13 mouse cellular contexts compared by ENCODE assay signal in the genomic region with DNA sequence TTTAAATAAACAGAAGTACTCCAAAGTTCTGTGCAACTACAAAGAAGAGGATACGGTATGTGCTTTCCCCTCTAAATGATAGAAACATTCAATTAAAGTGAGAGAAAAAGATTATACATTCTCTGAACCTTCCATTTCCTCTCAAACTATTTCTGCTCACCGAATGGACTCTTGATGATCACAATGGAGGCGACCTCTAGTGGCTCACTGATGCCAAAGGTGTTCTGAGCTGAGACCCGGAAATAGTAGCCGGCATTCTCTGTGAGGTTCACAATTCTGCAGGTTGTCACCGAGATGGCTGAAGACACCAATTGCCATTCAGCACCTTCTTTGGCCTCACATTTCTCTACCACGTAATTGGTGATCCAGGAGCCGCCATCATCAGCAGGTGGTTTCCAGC. TPM values are rescaled to one million over a fixed set of nuclear protein-coding genes. Genes with fewer than 3 reads are reported as not detected.
DNase-seq lines count a peak whose midpoint lies in the region; ATAC-seq and TF ChIP-seq lines count a peak whose summit lies in the region.
"Had no signal": no experiment of that assay in that cellular context is flagged by ENCODE, and none has a peak within 500 bp of the region (broad histone marks: within the 10 kb centered on the region; RNA-seq: fewer than 3 reads in every experiment).

No protein-coding gene starts in this region.

- TF ChIP-seq CTCF in kidney, postnatal 0 days (IDR thresholded peaks at IDR 0.05; ENCODE audit: low read depth), result peak; percentile 41; the same call in 1 of the 2 replicates
- no peak for TF ChIP-seq CTCF in kidney, adult 2 months (conservative IDR thresholded peaks at IDR 0.05; ENCODE audit: insufficient read depth, insufficient read length, low read depth, low read length)
- peak; percentile 70 for TF ChIP-seq CTCF in E14TG2a.4 (conservative IDR thresholded peaks at IDR 0.05; ENCODE audit: low read length)
- peak; percentile 20; the same call in 1 of the 2 replicates for TF ChIP-seq CTCF in lung, embryonic 14.5 days (IDR thresholded peaks at IDR 0.05; ENCODE audit: low read depth)

- WGBS in kidney, postnatal 0 days, result 66% methylated on average over 8 of the region's 8 CpGs
- 73% methylated on average over 8 of the region's 8 CpGs for WGBS in kidney, adult 2 months
- WGBS in lung, embryonic 14.5 days, result 65% methylated on average over 8 of the region's 8 CpGs
- WGBS in midbrain, embryonic 15.5 days, result 72% methylated on average over 8 of the region's 8 CpGs

- no peak for ATAC-seq in kidney, postnatal 0 days (replicated peaks; ENCODE audit: low FRiP score, low read depth)
- no peak for ATAC-seq in lung, embryonic 14.5 days (ENCODE audit: insufficient read depth)
- ATAC-seq in midbrain, embryonic 15.5 days (replicated peaks), result no peak

- no peak for DNase-seq in kidney, postnatal 0 days (ENCODE audit: low spot score)
- DNase-seq in kidney, adult 2 months, result no peak
- peak; percentile 41 for DNase-seq in NIH3T3 (ENCODE audit: low read depth)
- peak; percentile 18 for DNase-seq in lung, embryonic 14.5 days
- no peak for DNase-seq in cerebellum, adult 9-11 months
- DNase-seq: adrenal gland, postnatal 36 days; cerebellum, adult 11 months; kidney, adult 11 months; liver, embryonic 13.5 days; right cerebral cortex, postnatal 4 days had no signal

- no peak overlapping the region for H3K4me3 ChIP-seq in kidney, postnatal 0 days (replicated peaks; ENCODE audit: low read depth, low read length)
- no peak overlapping the region for H3K4me3 ChIP-seq in kidney, adult 2 months (ENCODE audit: insufficient read depth, low read depth, low read length)
- no peak overlapping the region for H3K4me3 ChIP-seq in E14TG2a.4 (replicated peaks; ENCODE audit: low read length)
- no peak overlapping the region for H3K4me3 ChIP-seq in lung, embryonic 14.5 days (ENCODE audit: low read depth, low read length)
- no peak overlapping the region for H3K4me3 ChIP-seq in midbrain, embryonic 15.5 days
- H3K4me3 ChIP-seq: heart, embryonic 12.5 days; liver, embryonic 13.5 days had no signal

- H3K27me3 ChIP-seq in kidney, postnatal 0 days (ENCODE audit: insufficient read depth, low read length), result no peaks in the 10 kb centered on the region
- no peaks in the 10 kb centered on the region for H3K27me3 ChIP-seq in kidney, adult 2 months (replicated peaks; ENCODE audit: control insufficient read depth, insufficient read depth, low read length)
- no peaks in the 10 kb centered on the region for H3K27me3 ChIP-seq in E14TG2a.4 (ENCODE audit: insufficient read depth, low read length)
- H3K27me3 ChIP-seq in lung, embryonic 14.5 days (ENCODE audit: insufficient read depth, low read length), result no peaks in the 10 kb centered on the region
- H3K27me3 ChIP-seq in midbrain, embryonic 15.5 days (replicated peaks), result no peaks in the 10 kb centered on the region
- H3K27me3 ChIP-seq: heart, embryonic 12.5 days; liver, embryonic 13.5 days had no signal

- H3K27ac ChIP-seq in kidney, postnatal 0 days, result no peak overlapping the region
- H3K27ac ChIP-seq in kidney, adult 2 months (ENCODE audit: insufficient read depth, low read depth, low read length), result no peak overlapping the region
- H3K27ac ChIP-seq in lung, embryonic 14.5 days (ENCODE audit: low read depth), result no peak overlapping the region
- no peak overlapping the region for H3K27ac ChIP-seq in midbrain, embryonic 15.5 days
- H3K27ac ChIP-seq: liver, embryonic 13.5 days had no signal

- no peaks in the 10 kb centered on the region for H3K4me1 ChIP-seq in kidney, postnatal 0 days (replicated peaks; ENCODE audit: insufficient read depth, low read length)
- no peaks in the 10 kb centered on the region for H3K4me1 ChIP-seq in kidney, adult 2 months (ENCODE audit: control insufficient read depth, insufficient read depth, low read length)
- peaks cover 8% of the 10 kb centered on the region; the same call in 1 of the 2 replicates for H3K4me1 ChIP-seq in E14TG2a.4 (replicated peaks; ENCODE audit: low read depth, low read length)
- H3K4me1 ChIP-seq in lung, embryonic 14.5 days (ENCODE audit: insufficient read depth), result no peaks in the 10 kb centered on the region
- H3K4me1 ChIP-seq in midbrain, embryonic 15.5 days, result no peaks in the 10 kb centered on the region
- H3K4me1 ChIP-seq: heart, embryonic 12.5 days; liver, embryonic 13.5 days had no signal

- no peak overlapping the region for H3K4me2 ChIP-seq in kidney, postnatal 0 days (ENCODE audit: low read length)
- no peak overlapping the region for H3K4me2 ChIP-seq in lung, embryonic 14.5 days
- H3K4me2 ChIP-seq in midbrain, embryonic 15.5 days, result no peak overlapping the region
- H3K4me2 ChIP-seq: heart, embryonic 12.5 days; liver, embryonic 13.5 days had no signal

- TF ChIP-seq POLR2A in kidney, adult 2 months (IDR thresholded peaks at IDR 0.05; ENCODE audit: low read depth, low read length), result no peak

- no peak overlapping the region for H3K9ac ChIP-seq in kidney, postnatal 0 days (ENCODE audit: low read depth, low read length)
- no peak overlapping the region for H3K9ac ChIP-seq in lung, embryonic 14.5 days
- no peak overlapping the region for H3K9ac ChIP-seq in midbrain, embryonic 15.5 days
- H3K9ac ChIP-seq: heart, embryonic 12.5 days; liver, embryonic 13.5 days had no signal

- H3K9me3 ChIP-seq in kidney, postnatal 0 days (replicated peaks; ENCODE audit: low read length), result peaks cover 20% of the 10 kb centered on the region; the same call in 1 of the 2 replicates
- peaks cover 3% of the 10 kb centered on the region for H3K9me3 ChIP-seq in E14TG2a.4 (ENCODE audit: low read length)
- H3K9me3 ChIP-seq in lung, embryonic 14.5 days (ENCODE audit: low read depth, low read length), result peaks cover 12% of the 10 kb centered on the region
- peaks cover 26% of the 10 kb centered on the region for H3K9me3 ChIP-seq in midbrain, embryonic 15.5 days

- H3K36me3 ChIP-seq in kidney, postnatal 0 days (ENCODE audit: insufficient read depth, low read length), result no peaks in the 10 kb centered on the region
- peaks cover 2% of the 10 kb centered on the region; the same call in 1 of the 2 replicates for H3K36me3 ChIP-seq in kidney, adult 2 months (ENCODE audit: control insufficient read depth, insufficient read depth, low read length)
- peaks cover 99% of the 10 kb centered on the region for H3K36me3 ChIP-seq in E14TG2a.4 (ENCODE audit: insufficient read depth, low read length)
- no peaks in the 10 kb centered on the region; the same call in 1 of the 2 replicates for H3K36me3 ChIP-seq in lung, embryonic 14.5 days (ENCODE audit: insufficient read depth)
- peaks cover 22% of the 10 kb centered on the region for H3K36me3 ChIP-seq in midbrain, embryonic 15.5 days (replicated peaks)

RNA-seq across cellular contexts. Expression of gene Plekha3, which starts 39.9 kb away (rescaled TPM):
- 16.2 and 16.3 TPM in 2 replicates for polyA plus RNA-seq in kidney, postnatal 0 days (2015; fragmentation: Nextera tagmentation; extraction: Ambion mirVana)
- polyA plus RNA-seq in kidney, adult 2 months (2012; rRNA removed), result 22.3 and 23.9 TPM in 2 replicates
- polyA plus RNA-seq in lung, embryonic 14.5 days (2014; fragmentation: Nextera tagmentation; extraction: Ambion mirVana), result 13.8 and 14.1 TPM in 2 replicates
- 10.5 TPM in 2 replicates for polyA plus RNA-seq in midbrain, embryonic 15.5 days (2015; fragmentation: Nextera tagmentation; extraction: Ambion mirVana)

RNA-seq across cellular contexts. Expression of gene Fkbp7, which starts 42.1 kb away (rescaled TPM):
- 67.6 and 67.8 TPM in 2 replicates for polyA plus RNA-seq in kidney, postnatal 0 days (2015; fragmentation: Nextera tagmentation; extraction: Ambion mirVana)
- 2.9 and 4.0 TPM in 2 replicates for polyA plus RNA-seq in kidney, adult 2 months (2012; rRNA removed)
- polyA plus RNA-seq in lung, embryonic 14.5 days (2014; fragmentation: Nextera tagmentation; extraction: Ambion mirVana), result 69.0 and 72.8 TPM in 2 replicates
- 11.8 and 13.9 TPM in 2 replicates for polyA plus RNA-seq in midbrain, embryonic 15.5 days (2015; fragmentation: Nextera tagmentation; extraction: Ambion mirVana)

Comparison
In these comparisons a context has a peak if more than half of its experiments do, and no peak if none do; other contexts are left out.
1. DNase-seq: peak in NIH3T3 (single experiment) and lung, embryonic 14.5 days (single experiment); none in kidney, postnatal 0 days (single experiment), kidney, adult 2 months (single experiment) and cerebellum, adult 9-11 months (single experiment).